Comparison of ENCODE assay signal across 10 mouse cellular contexts in genomic region chr5:139798168-139798900, GRCm38 (mm10). TPM values are rescaled to one million over a fixed set of nuclear protein-coding genes. Genes with fewer than 3 reads are reported as not detected.
A peak's percentile ranks its signal among the peaks of the same experiment; 100 is the strongest.
DNase-seq lines count a peak whose midpoint lies in the region; ATAC-seq and TF ChIP-seq lines count a peak whose summit lies in the region.
"Had no signal": no experiment of that assay in that cellular context is flagged by ENCODE, and none has a peak within 500 bp of the region (broad histone marks: within the 10 kb centered on the region; RNA-seq: fewer than 3 reads in every experiment).

No protein-coding gene starts in this region.

- H3K36me3 ChIP-seq in forebrain, postnatal 0 days (ENCODE audit: insufficient read depth), result peaks cover 15% of the 10 kb centered on the region
- peaks cover 22% of the 10 kb centered on the region for H3K36me3 ChIP-seq in limb, embryonic 15.5 days
- H3K36me3 ChIP-seq in stomach, embryonic 14.5 days (ENCODE audit: control insufficient read depth, insufficient read depth, low read length), result peaks cover 13% of the 10 kb centered on the region

- H3K4me1 ChIP-seq in forebrain, postnatal 0 days (ENCODE audit: insufficient read depth), result peaks cover 20% of the 10 kb centered on the region
- peaks cover 53% of the 10 kb centered on the region for H3K4me1 ChIP-seq in limb, embryonic 15.5 days
- peaks cover 33% of the 10 kb centered on the region for H3K4me1 ChIP-seq in stomach, embryonic 14.5 days (ENCODE audit: control insufficient read depth, insufficient read depth, low read length)

- H3K27me3 ChIP-seq in forebrain, postnatal 0 days (ENCODE audit: insufficient read depth, low read length), result no peaks in the 10 kb centered on the region
- no peaks in the 10 kb centered on the region for H3K27me3 ChIP-seq in limb, embryonic 15.5 days
- no peaks in the 10 kb centered on the region for H3K27me3 ChIP-seq in stomach, embryonic 14.5 days (ENCODE audit: control insufficient read depth, insufficient read depth, low read length)

- H3K4me3 ChIP-seq in layer of hippocampus, adult 2 months, result peak overlapping the region; percentile 45
- peak overlapping the region; percentile 41 for H3K4me3 ChIP-seq in forebrain, postnatal 0 days (ENCODE audit: low read depth, low read length)
- no peak overlapping the region for H3K4me3 ChIP-seq in limb, embryonic 15.5 days
- H3K4me3 ChIP-seq in stomach, embryonic 14.5 days (ENCODE audit: low read depth, low read length), result no peak overlapping the region

- peak overlapping the region; percentile 86 for H3K27ac ChIP-seq in layer of hippocampus, adult 2 months
- H3K27ac ChIP-seq in forebrain, postnatal 0 days (ENCODE audit: low read depth, low read length), result peak overlapping the region; percentile 92
- H3K27ac ChIP-seq in limb, embryonic 15.5 days, result 0 out of 2 replicates have a peak overlapping the region, but pooled peaks have one; percentile 5
- H3K27ac ChIP-seq in stomach, embryonic 14.5 days (ENCODE audit: low read length), result peak overlapping the region; percentile 27; the same call in 1 of the 2 replicates

- no peak for TF ChIP-seq CTCF in layer of hippocampus, adult 2 months (conservative IDR thresholded peaks at IDR 0.05)
- TF ChIP-seq CTCF in forebrain, postnatal 0 days (IDR thresholded peaks at IDR 0.05; ENCODE audit: low read depth), result no peak

- peak overlapping the region; percentile 62 for H3K9ac ChIP-seq in forebrain, postnatal 0 days
- peak overlapping the region; percentile 26; the same call in 1 of the 2 replicates for H3K9ac ChIP-seq in limb, embryonic 15.5 days
- H3K9ac ChIP-seq in stomach, embryonic 14.5 days (replicated peaks; ENCODE audit: low read depth, low read length), result no peak overlapping the region

- DNase-seq in layer of hippocampus, adult 2 months (ENCODE audit: low spot score in 2 of 2), result no peak
- no peak for DNase-seq in layer of hippocampus, adult 9-11 months
- peak; percentile 24 for DNase-seq in forebrain, postnatal 0 days
- no peak for DNase-seq in spleen, postnatal 10 days (ENCODE audit: low spot score in 2 of 2)
- DNase-seq in adrenal gland, postnatal 10 days, result no peak
- DNase-seq in adrenal gland, adult 2 months, result no peak

- peak; percentile 50 for ATAC-seq in forebrain, postnatal 0 days
- ATAC-seq in limb, embryonic 15.5 days (ENCODE audit: insufficient number of reproducible peaks, low FRiP score, low TSS enrichment, low read depth), result no peak
- no peak; the same call in 1 of the 2 replicates for ATAC-seq in stomach, embryonic 14.5 days (ENCODE audit: insufficient number of reproducible peaks, insufficient read depth, low FRiP score, low read depth)

- no peaks in the 10 kb centered on the region for H3K9me3 ChIP-seq in forebrain, postnatal 0 days (ENCODE audit: low read length)
- H3K9me3 ChIP-seq in limb, embryonic 15.5 days, result no peaks in the 10 kb centered on the region
- no peaks in the 10 kb centered on the region for H3K9me3 ChIP-seq in stomach, embryonic 14.5 days (ENCODE audit: control insufficient read depth, low read depth, low read length)

- peak overlapping the region; percentile 90 for H3K4me2 ChIP-seq in forebrain, postnatal 0 days (ENCODE audit: low read depth)
- H3K4me2 ChIP-seq in limb, embryonic 15.5 days, result peak overlapping the region; percentile 27
- H3K4me2 ChIP-seq in stomach, embryonic 14.5 days (replicated peaks; ENCODE audit: low read depth, low read length), result 0 out of 2 replicates have a peak overlapping the region, but pooled peaks have one; percentile 10

- 29% methylated on average over 11 of the region's 12 CpGs for WGBS in forebrain, postnatal 0 days
- 33% methylated on average over 12 of the region's 12 CpGs for WGBS in limb, embryonic 15.5 days
- 35% methylated on average over 12 of the region's 12 CpGs for WGBS in stomach, embryonic 14.5 days

RNA-seq across cellular contexts. Expression of gene Mafk, which starts 7.0 kb away (rescaled TPM):
- total RNA-seq in layer of hippocampus, adult 2 months (2021), result 1 to 10 TPM; 9.2 to 9.9 TPM
- 19.7 and 23.2 TPM in 2 replicates for total RNA-seq in forebrain, postnatal 0 days (2014; rRNA removed)
- 8.4 and 9.6 TPM in 2 replicates for polyA plus RNA-seq in forebrain, postnatal 0 days (2015; fragmentation: Nextera tagmentation; extraction: Ambion mirVana)
- 11.9 and 12.5 TPM in 2 replicates for polyA plus RNA-seq in limb, embryonic 15.5 days (2015; fragmentation: Nextera tagmentation; extraction: Ambion mirVana)
- 6.9 and 7.1 TPM in 2 replicates for polyA plus RNA-seq in stomach, embryonic 14.5 days (2014; fragmentation: Nextera tagmentation; extraction: Ambion mirVana)
- 10 to 100 TPM; 18.8 to 25.1 TPM for total RNA-seq in adrenal gland, postnatal 10 days (2021)
- total RNA-seq in adrenal gland, adult 2 months (2021), result 10 to 100 TPM; 32.1 to 34.1 TPM
- 28.8 and 29.8 TPM in 2 replicates for polyA plus RNA-seq in adrenal gland, adult 2 months (2012; rRNA removed)

RNA-seq across cellular contexts. Expression of gene Tmem184a, which starts 21.4 kb away (rescaled TPM):
- 1 to 10 TPM in 1 of 2 experiments, under 1 TPM in 1; 0.25 to 1.9 TPM for total RNA-seq in layer of hippocampus, adult 2 months (2021)
- 0.10 and 0.15 TPM in 2 replicates for total RNA-seq in forebrain, postnatal 0 days (2014; rRNA removed)
- polyA plus RNA-seq in forebrain, postnatal 0 days (2015; fragmentation: Nextera tagmentation; extraction: Ambion mirVana), result 0.12 TPM in 1 of 2 replicates, not detected in the other
- 11.1 and 12.0 TPM in 2 replicates for polyA plus RNA-seq in limb, embryonic 15.5 days (2015; fragmentation: Nextera tagmentation; extraction: Ambion mirVana)
- 9.0 and 10.3 TPM in 2 replicates for polyA plus RNA-seq in stomach, embryonic 14.5 days (2014; fragmentation: Nextera tagmentation; extraction: Ambion mirVana)
- 1 to 10 TPM in 1 of 2 experiments, under 1 TPM in 1; 0.91 to 2.1 TPM for total RNA-seq in adrenal gland, postnatal 10 days (2021)
- total RNA-seq in adrenal gland, adult 2 months (2021), result under 1 TPM; 0.17 TPM
- polyA plus RNA-seq in adrenal gland, adult 2 months (2012; rRNA removed), result 0.43 and 1.5 TPM in 2 replicates

RNA-seq across cellular contexts. Expression of gene Ints1, which starts 22.9 kb away (rescaled TPM):
- total RNA-seq in layer of hippocampus, adult 2 months (2021), result 100 to 1,000 TPM in 1 of 2 experiments, 10 to 100 TPM in 1; 94.7 to 103 TPM
- 103 and 119 TPM in 2 replicates for total RNA-seq in forebrain, postnatal 0 days (2014; rRNA removed)
- 22.4 TPM in 2 replicates for polyA plus RNA-seq in forebrain, postnatal 0 days (2015; fragmentation: Nextera tagmentation; extraction: Ambion mirVana)
- polyA plus RNA-seq in limb, embryonic 15.5 days (2015; fragmentation: Nextera tagmentation; extraction: Ambion mirVana), result 21.2 and 21.5 TPM in 2 replicates
- polyA plus RNA-seq in stomach, embryonic 14.5 days (2014; fragmentation: Nextera tagmentation; extraction: Ambion mirVana), result 27.3 and 35.3 TPM in 2 replicates
- total RNA-seq in adrenal gland, postnatal 10 days (2021), result 10 to 100 TPM; 36.6 to 51.9 TPM
- 10 to 100 TPM; 50.6 to 55.9 TPM for total RNA-seq in adrenal gland, adult 2 months (2021)
- 77.2 and 91.0 TPM in 2 replicates for polyA plus RNA-seq in adrenal gland, adult 2 months (2012; rRNA removed)

RNA-seq across cellular contexts. Expression of gene Gm26938, which starts 27.9 kb away (rescaled TPM):
- total RNA-seq in layer of hippocampus, adult 2 months (2021), result not detected
- 0.69 TPM in 1 of 2 replicates, not detected in the other for total RNA-seq in forebrain, postnatal 0 days (2014; rRNA removed)
- not detected in 2 replicates for polyA plus RNA-seq in forebrain, postnatal 0 days (2015; fragmentation: Nextera tagmentation; extraction: Ambion mirVana)
- polyA plus RNA-seq in limb, embryonic 15.5 days (2015; fragmentation: Nextera tagmentation; extraction: Ambion mirVana), result not detected in 2 replicates
- polyA plus RNA-seq in stomach, embryonic 14.5 days (2014; fragmentation: Nextera tagmentation; extraction: Ambion mirVana), result not detected in 2 replicates
- not detected for total RNA-seq in adrenal gland, postnatal 10 days (2021)
- total RNA-seq in adrenal gland, adult 2 months (2021), result not detected
- not detected in 2 replicates for polyA plus RNA-seq in adrenal gland, adult 2 months (2012; rRNA removed)
- total RNA-seq: layer of hippocampus, postnatal 36 days; MEL had no signal

RNA-seq across cellular contexts. Expression of gene Psmg3, which starts 28.4 kb away (rescaled TPM):
- 10 to 100 TPM; 20.1 to 20.3 TPM for total RNA-seq in layer of hippocampus, adult 2 months (2021)
- 26.9 and 30.1 TPM in 2 replicates for total RNA-seq in forebrain, postnatal 0 days (2014; rRNA removed)
- polyA plus RNA-seq in forebrain, postnatal 0 days (2015; fragmentation: Nextera tagmentation; extraction: Ambion mirVana), result 63.9 and 66.3 TPM in 2 replicates
- polyA plus RNA-seq in limb, embryonic 15.5 days (2015; fragmentation: Nextera tagmentation; extraction: Ambion mirVana), result 61.2 and 68.5 TPM in 2 replicates
- 61.3 and 72.7 TPM in 2 replicates for polyA plus RNA-seq in stomach, embryonic 14.5 days (2014; fragmentation: Nextera tagmentation; extraction: Ambion mirVana)
- 10 to 100 TPM; 16.5 to 19.7 TPM for total RNA-seq in adrenal gland, postnatal 10 days (2021)
- total RNA-seq in adrenal gland, adult 2 months (2021), result 10 to 100 TPM; 14.8 to 21.5 TPM
- 18.3 and 20.8 TPM in 2 replicates for polyA plus RNA-seq in adrenal gland, adult 2 months (2012; rRNA removed)

Comparison
In these comparisons a context has a peak if more than half of its experiments do, and no peak if none do; other contexts are left out.
1. H3K27ac ChIP-seq: peak in every context shown above with its lines; median percentile 92 in forebrain, postnatal 0 days; 86 in layer of hippocampus, adult 2 months; 27 in stomach, embryonic 14.5 days; 5 in limb, embryonic 15.5 days.
2. H3K4me3 ChIP-seq: peak in layer of hippocampus, adult 2 months (single experiment) and forebrain, postnatal 0 days (single experiment); none in limb, embryonic 15.5 days (single experiment) and stomach, embryonic 14.5 days (single experiment).
3. H3K4me2 ChIP-seq: peak in every context shown above with its lines; median percentile 90 in forebrain, postnatal 0 days; 27 in limb, embryonic 15.5 days; 10 in stomach, embryonic 14.5 days.